Mouse (Mus musculus) kidney, adult 2 months (tissue): Measurements from ENCODE around the gene Brinp3. TPM values are rescaled to one million over a fixed set of nuclear protein-coding genes. Genes with fewer than 3 reads are reported as not detected.

Experiments used
- DNase-seq: peaks from one replicate; pipeline ENCODE4 v3.0.0; 2021
- H3K27ac ChIP-seq: fragments of 200-500 bp; 2 replicates; pipeline ENCODE4 v1.5.1; 2012; ENCODE audit warnings: low read depth, low read length, control low read depth, inconsistent platforms; ENCODE audit not compliant: insufficient read depth
- H3K27me3 ChIP-seq: fragments of 200-500 bp; replicated peaks from 2 replicates; pipeline ENCODE4 v1.6.1; 2012; ENCODE audit warnings: mild to moderate bottlenecking, moderate library complexity, low read length, inconsistent platforms; ENCODE audit not compliant: control insufficient read depth, insufficient read depth
- H3K36me3 ChIP-seq: fragments of 200-500 bp; 2 replicates; pipeline ENCODE4 v1.6.1; 2012; ENCODE audit warnings: mild to moderate bottlenecking, moderate library complexity, low read length, inconsistent platforms; ENCODE audit not compliant: control insufficient read depth, insufficient read depth
- H3K4me1 ChIP-seq: fragments of 200-500 bp; 2 replicates; pipeline ENCODE4 v1.6.1; 2011; ENCODE audit warnings: low read length; ENCODE audit not compliant: control insufficient read depth, insufficient read depth
- H3K4me3 ChIP-seq: fragments of 200-500 bp; 2 replicates; pipeline ENCODE4 v1.5.1; 2011; ENCODE audit warnings: mild to moderate bottlenecking, low read depth, low read length, control low read depth; ENCODE audit not compliant: insufficient read depth
- CTCF ChIP-seq: fragments of 200-500 bp; conservative IDR thresholded peaks from 2 replicates; pipeline ENCODE4 v1.5.1; 2011; ENCODE audit warnings: low read depth, mild to moderate bottlenecking, control low read depth, low read length, moderate library complexity, mixed read lengths; ENCODE audit not compliant: insufficient read depth, insufficient read length
- POLR2A ChIP-seq: fragments of 200-500 bp; IDR thresholded peaks from one replicate; pipeline ENCODE4 v1.6.1; 2011; ENCODE audit warnings: low read depth, low read length, control low read depth
- WGBS: fragments of 180-500 bp; shearing (Covaris S2); methylation state at CpG from one replicate; pipeline ENCODE4 v1.1.7; 2018; 5-methylcytosine and 5-hydroxymethylcytosine counted together
- polyA plus RNA-seq: library from polyadenylated mRNA; depleted of rRNA; stranded (reverse); fragments of >200 nt; gene quantifications from 2 replicates; pipeline ENCODE4 v1.2.3, GENCODE M21; 2012

Gene Brinp3
- polyA plus RNA-seq, 1 experiment = 0.03 TPM

GRCm38 (mm10) chr1:146792826-146793225 is 298.3 kb downstream of the Brinp3 start:
- TF ChIP-seq POLR2A (no peak), CTCF (no peak)
- Histone ChIP-seq H3K27me3 (no peaks in the 10 kb centered on the region), H3K4me1 (no peaks in the 10 kb centered on the region), H3K36me3 (no peaks in the 10 kb centered on the region), H3K4me3 (no peak overlapping the region), H3K27ac (no peak overlapping the region)
- no peak for DNase-seq

- Histone ChIP-seq H3K4me3 (no peak overlapping the region), H3K27me3 (no peaks in the 10 kb centered on the region), H3K4me1 (no peaks in the 10 kb centered on the region), H3K36me3 (no peaks in the 10 kb centered on the region), H3K27ac (no peak overlapping the region)
- DNase-seq = no peak
- TF ChIP-seq POLR2A (no peak), CTCF (no peak)
- 80% methylated on average over 6 of the region's 6 CpGs for WGBS
Measured at GRCm38 (mm10) chr1:146799986-146800553, 305.5 kb downstream of the Brinp3 start.

GRCm38 (mm10) chr1:146801821-146802220 is 307.3 kb downstream of the Brinp3 start:
- TF ChIP-seq POLR2A (no peak), CTCF (no peak)
- WGBS = 90% methylated on average over 3 of the region's 3 CpGs

GRCm38 (mm10) chr1:146807765-146808164 is 313.2 kb downstream of the Brinp3 start:
- 77% methylated on average over 4 of the region's 4 CpGs for WGBS
- Histone ChIP-seq H3K27ac (no peak overlapping the region), H3K4me1 (no peaks in the 10 kb centered on the region), H3K36me3 (no peaks in the 10 kb centered on the region), H3K27me3 (no peaks in the 10 kb centered on the region), H3K4me3 (no peak overlapping the region)
- TF ChIP-seq CTCF = no peak
- TF ChIP-seq POLR2A = no peak
- no peak for DNase-seq

More at GRCm38 (mm10) chr1:146801821-146802220, 307.3 kb downstream of the Brinp3 start:
- Histone ChIP-seq H3K27me3 (no peaks in the 10 kb centered on the region), H3K4me3 (no peak overlapping the region), H3K27ac (no peak overlapping the region), H3K36me3 (no peaks in the 10 kb centered on the region), H3K4me1 (no peaks in the 10 kb centered on the region)
- DNase-seq = no peak

- no peak for TF ChIP-seq POLR2A
- TF ChIP-seq CTCF = no peak
- H3K27me3 ChIP-seq = no peaks in the 10 kb centered on the region
Measured at GRCm38 (mm10) chr1:146833888-146834287, 339.3 kb downstream of the Brinp3 start.

GRCm38 (mm10) chr1:146844087-146844486 is 349.5 kb downstream of the Brinp3 start:
- no peaks in the 10 kb centered on the region for H3K4me1 ChIP-seq
- DNase-seq = no peak
- H3K27ac ChIP-seq = no peak overlapping the region
- WGBS = 66% methylated on average over 2 of the region's 2 CpGs
- TF ChIP-seq POLR2A = no peak
- no peak for TF ChIP-seq CTCF
- H3K36me3 ChIP-seq = no peaks in the 10 kb centered on the region
- no peak overlapping the region for H3K4me3 ChIP-seq
- no peaks in the 10 kb centered on the region for H3K27me3 ChIP-seq

More at GRCm38 (mm10) chr1:146833888-146834287, 339.3 kb downstream of the Brinp3 start:
- Histone ChIP-seq H3K36me3 (no peaks in the 10 kb centered on the region), H3K4me3 (no peak overlapping the region), H3K27ac (no peak overlapping the region), H3K4me1 (no peaks in the 10 kb centered on the region)
- DNase-seq = no peak
- 23% methylated on average over 1 of the region's 1 CpGs for WGBS

- H3K36me3 ChIP-seq = no peaks in the 10 kb centered on the region
- H3K27me3 ChIP-seq = no peaks in the 10 kb centered on the region
- no peak overlapping the region for H3K4me3 ChIP-seq
- 83% methylated on average over 3 of the region's 3 CpGs for WGBS
- no peaks in the 10 kb centered on the region for H3K4me1 ChIP-seq
- H3K27ac ChIP-seq = no peak overlapping the region
- no peak for DNase-seq
- TF ChIP-seq POLR2A (no peak), CTCF (no peak)
Measured at GRCm38 (mm10) chr1:146848892-146849291, 354.3 kb downstream of the Brinp3 start.
